Mouse (Mus musculus) kidney, postnatal 0 days (tissue): ENCODE data around the gene Cebpe. TPM values are rescaled to one million over a fixed set of nuclear protein-coding genes. Genes with fewer than 3 reads are reported as not detected.

Experiments used
- ATAC-seq: fragments of 200-750 bp; cut with Nextera tagmentation; replicated peaks from 2 replicates; pipeline ENCODE4 v1.8.0; 2017; ENCODE audit warnings: low read depth, moderate number of reproducible peaks, moderate TSS enrichment, moderate library complexity; ENCODE audit not compliant: low FRiP score
- DNase-seq: peaks from one replicate; pipeline ENCODE4 v3.0.0-alpha.2; 2016; ENCODE audit warnings: low spot score
- H3K27ac ChIP-seq: fragments of 300-500 bp; sonication (generic); 2 replicates; pipeline ENCODE4 v1.5.1; 2014; ENCODE audit warnings: mild to moderate bottlenecking
- H3K27me3 ChIP-seq: fragments of 300-500 bp; sonication (generic); 2 replicates; pipeline ENCODE4 v1.6.1; 2014; ENCODE audit warnings: low read length, mixed read lengths; ENCODE audit not compliant: insufficient read depth
- H3K36me3 ChIP-seq: fragments of 300-500 bp; sonication (generic); 2 replicates; pipeline ENCODE4 v1.6.1; 2014; ENCODE audit warnings: low read length, mixed read lengths; ENCODE audit not compliant: insufficient read depth
- H3K4me1 ChIP-seq: fragments of 300-500 bp; sonication (generic); replicated peaks from 2 replicates; pipeline ENCODE4 v1.6.1; 2014; ENCODE audit warnings: antibody characterized with exemption, low read length, mixed read lengths; ENCODE audit not compliant: insufficient read depth
- H3K4me2 ChIP-seq: fragments of 300-500 bp; sonication (generic); 2 replicates; pipeline ENCODE4 v1.6.1; 2014; ENCODE audit warnings: mild to moderate bottlenecking, low read length, moderate library complexity, mixed read lengths
- H3K4me3 ChIP-seq: fragments of 300-500 bp; sonication (generic); replicated peaks from 2 replicates; pipeline ENCODE4 v1.5.1; 2014; ENCODE audit warnings: low read depth, low read length
- H3K9ac ChIP-seq: fragments of 300-500 bp; sonication (generic); 2 replicates; pipeline ENCODE4 v1.6.1; 2014; ENCODE audit warnings: low read depth, low read length
- H3K9me3 ChIP-seq: fragments of 300-500 bp; sonication (generic); replicated peaks from 2 replicates; pipeline ENCODE4 v1.6.1; 2016; ENCODE audit warnings: low read length, inconsistent platforms, mixed read lengths
- CTCF ChIP-seq: IDR thresholded peaks from 2 replicates; pipeline ENCODE4 v1.5.1; 2016; ENCODE audit warnings: antibody characterized with exemption, low read depth, mild to moderate bottlenecking, moderate library complexity
- WGBS: fragments of 180-500 bp; shearing (Covaris S2); extraction: QIAGEN DNeasy Blood & Tissue Kit; methylation state at CpG from one replicate; pipeline ENCODE4 v1.1.7; 2014; 5-methylcytosine and 5-hydroxymethylcytosine counted together
- polyA plus RNA-seq: library from polyadenylated mRNA; unstranded; fragments of >200 nt; fragmentation: Nextera tagmentation; extraction: Ambion mirVana; gene quantifications from 2 replicates; pipeline ENCODE4 v1.2.1, GENCODE M21; 2015

The Cebpe gene
- polyA plus RNA-seq, 1 experiment from 2014 or later = not detected

GRCm38 (mm10) chr14:54687251-54687650, 24.7 kb downstream of the Cebpe start:
- no peaks in the 10 kb centered on the region for H3K27me3 ChIP-seq
- WGBS = 2% methylated on average over 8 of the region's 8 CpGs
- H3K4me1 ChIP-seq = peaks cover 4% of the 10 kb centered on the region; the same call in 1 of the 2 replicates
- peak overlapping the region; percentile 55 for H3K4me2 ChIP-seq
- H3K4me3 ChIP-seq = peak overlapping the region; percentile 57
- DNase-seq (peak; percentile 44), ATAC-seq (no peak)
- no peaks in the 10 kb centered on the region for H3K9me3 ChIP-seq
- peaks cover 11% of the 10 kb centered on the region for H3K36me3 ChIP-seq
- peak overlapping the region; percentile 72 for H3K9ac ChIP-seq
- H3K27ac ChIP-seq = peak overlapping the region; percentile 83
- no peak for TF ChIP-seq CTCF

GRCm38 (mm10) chr14:54686522-54687143, 25.3 kb downstream of the Cebpe start, which contains the start of gene Acin1:
Gene Acin1 (minus strand): TSS chr14:54686931.
- Histone ChIP-seq H3K9ac (peak within 1 kb of the TSS; percentile 92), H3K4me2 (peak within 1 kb of the TSS; percentile 82), H3K4me1 (peaks cover 4% of the 10 kb centered on the region; the same call in 1 of the 2 replicates), H3K9me3 (no peaks in the 10 kb centered on the region), H3K4me3 (peak within 1 kb of the TSS; percentile 86), H3K27me3 (no peaks in the 10 kb centered on the region), H3K27ac (peak within 1 kb of the TSS; percentile 95), H3K36me3 (peaks cover 11% of the 10 kb centered on the region)
- DNase-seq = peak; percentile 100
- WGBS = under 1% methylated on average over 44 of the region's 44 CpGs
- TF ChIP-seq CTCF = no peak
- peak; percentile 97 for ATAC-seq

GRCm38 (mm10) chr14:54686063-54686521, 25.9 kb downstream of the Cebpe start, which contains the start of gene 1700123O20Rik:
Gene 1700123O20Rik (plus strand): TSS chr14:54686216.
- ATAC-seq = peak; percentile 65
- no peaks in the 10 kb centered on the region for H3K27me3 ChIP-seq
- H3K27ac ChIP-seq = peak within 1 kb of the TSS; percentile 95
- WGBS = under 1% methylated on average over 41 of the region's 41 CpGs
- H3K4me3 ChIP-seq = peak within 1 kb of the TSS; percentile 86
- peaks cover 4% of the 10 kb centered on the region; the same call in 1 of the 2 replicates for H3K4me1 ChIP-seq
- TF ChIP-seq CTCF = peak; percentile 59
- H3K9me3 ChIP-seq = no peaks in the 10 kb centered on the region
- H3K36me3 ChIP-seq = peaks cover 11% of the 10 kb centered on the region
- peak within 1 kb of the TSS; percentile 82 for H3K4me2 ChIP-seq
- DNase-seq = peak; percentile 96
- peak within 1 kb of the TSS; percentile 92 for H3K9ac ChIP-seq

GRCm38 (mm10) chr14:54685471-54685870, 26.5 kb downstream of the Cebpe start:
- DNase-seq (no peak), ATAC-seq (no peak)
- Histone ChIP-seq H3K9me3 (no peaks in the 10 kb centered on the region), H3K36me3 (peaks cover 8% of the 10 kb centered on the region), H3K4me3 (peak overlapping the region; percentile 86), H3K4me2 (peak overlapping the region; percentile 82), H3K27ac (peak overlapping the region; percentile 95; the same call in 1 of the 2 replicates), H3K27me3 (no peaks in the 10 kb centered on the region), H3K9ac (peak overlapping the region; percentile 92), H3K4me1 (peaks cover 4% of the 10 kb centered on the region; the same call in 1 of the 2 replicates)
- TF ChIP-seq CTCF = no peak
- 8% methylated on average over 8 of the region's 8 CpGs for WGBS

- H3K4me1 ChIP-seq = no peaks in the 10 kb centered on the region
- H3K27me3 ChIP-seq = no peaks in the 10 kb centered on the region
- H3K27ac ChIP-seq = no peak overlapping the region
- no peak overlapping the region for H3K4me2 ChIP-seq
- 74% methylated on average over 3 of the region's 3 CpGs for WGBS
- no peaks in the 10 kb centered on the region for H3K9me3 ChIP-seq
- DNase-seq (no peak), ATAC-seq (no peak)
- peaks cover 16% of the 10 kb centered on the region for H3K36me3 ChIP-seq
- TF ChIP-seq CTCF = no peak
- H3K9ac ChIP-seq = no peak overlapping the region
- no peak overlapping the region for H3K4me3 ChIP-seq
Measured at GRCm38 (mm10) chr14:54682396-54682795, 29.6 kb downstream of the Cebpe start.

- H3K9me3 ChIP-seq = no peaks in the 10 kb centered on the region
- no peak overlapping the region for H3K4me3 ChIP-seq
- H3K4me2 ChIP-seq = no peak overlapping the region
- no peak for DNase-seq
- WGBS = 64% methylated on average over 16 of the region's 16 CpGs
- no peak for ATAC-seq
- H3K27ac ChIP-seq = no peak overlapping the region
- no peak for TF ChIP-seq CTCF
- no peaks in the 10 kb centered on the region for H3K4me1 ChIP-seq
- peaks cover 36% of the 10 kb centered on the region for H3K36me3 ChIP-seq
- no peaks in the 10 kb centered on the region for H3K27me3 ChIP-seq
- no peak overlapping the region for H3K9ac ChIP-seq
Measured at GRCm38 (mm10) chr14:54678657-54679304, 33.2 kb downstream of the Cebpe start.
